Comparison of ENCODE assay signal across 9 mouse cellular contexts in the genomic region with DNA sequence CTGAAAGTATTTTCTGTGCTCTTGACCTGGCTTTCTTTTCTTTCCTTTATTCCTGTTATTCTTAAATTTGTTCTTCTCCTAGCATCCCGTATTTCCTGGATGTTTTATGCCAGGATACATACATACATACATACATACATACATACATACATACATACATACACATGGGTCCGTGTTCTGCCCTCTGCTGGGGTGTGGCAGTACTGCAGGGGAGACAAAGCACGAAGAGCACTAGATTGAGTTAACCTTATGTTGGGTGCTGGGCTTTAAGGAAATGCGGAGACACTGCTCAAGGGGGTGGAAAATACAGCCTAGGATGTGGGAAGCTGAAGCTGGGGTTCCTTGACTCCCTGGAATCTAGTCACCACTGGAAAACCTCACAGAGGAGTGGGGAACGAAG. TPM values are rescaled to one million over a fixed set of nuclear protein-coding genes. Genes with fewer than 3 reads are reported as not detected.
DNase-seq lines count a peak whose midpoint lies in the region; ATAC-seq and TF ChIP-seq lines count a peak whose summit lies in the region.
"Had no signal": no experiment of that assay in that cellular context is flagged by ENCODE, and none has a peak within 500 bp of the region (broad histone marks: within the 10 kb centered on the region; RNA-seq: fewer than 3 reads in every experiment).

No protein-coding gene starts in this region.

- no peak for TF ChIP-seq POLR2A in embryonic fibroblast, embryonic 13.5 days (IDR thresholded peaks at IDR 0.05; ENCODE audit: low read depth, low read length)
- TF ChIP-seq POLR2A in kidney, adult 2 months (IDR thresholded peaks at IDR 0.05; ENCODE audit: low read depth, low read length): no peak

- WGBS in kidney, adult 2 months: 52% methylated on average over 5 of the region's 5 CpGs
- WGBS in liver, embryonic 13.5 days (ENCODE audit: insufficient replicate concordance): 37% methylated on average over 5 of the region's 5 CpGs

- no peak overlapping the region for H3K4me3 ChIP-seq in embryonic fibroblast, embryonic 13.5 days (ENCODE audit: insufficient read depth, low read length)
- H3K4me3 ChIP-seq in kidney, adult 2 months (ENCODE audit: insufficient read depth, low read depth, low read length): no peak overlapping the region
- H3K4me3 ChIP-seq in liver, embryonic 13.5 days (replicated peaks): no peak overlapping the region
- H3K4me3 ChIP-seq: embryonic facial prominence, embryonic 12.5 days had no signal

- TF ChIP-seq CTCF in embryonic fibroblast, embryonic 13.5 days (IDR thresholded peaks at IDR 0.05; ENCODE audit: borderline replicate concordance, insufficient read depth, low read length): peak; percentile 76; the same call in 1 of the 2 replicates
- peak; percentile 73 for TF ChIP-seq CTCF in kidney, adult 2 months (conservative IDR thresholded peaks at IDR 0.05; ENCODE audit: insufficient read depth, insufficient read length, low read depth, low read length)

- peak; percentile 70 for DNase-seq in layer of hippocampus, adult 11-12 months (ENCODE audit: low spot score)
- DNase-seq in layer of hippocampus, postnatal 36 days: no peak
- DNase-seq in adrenal gland, postnatal 36 days: peak; percentile 69 to 70
- peak; percentile 48 for DNase-seq in kidney, adult 2 months
- DNase-seq in liver, embryonic 13.5 days: peak; percentile 62
- DNase-seq in retina, postnatal 7 days (ENCODE audit: low read depth, low spot score): peak; percentile 48
- DNase-seq in thymus, postnatal 4 days: peak; percentile 92

- H3K27ac ChIP-seq in embryonic fibroblast, embryonic 13.5 days (ENCODE audit: insufficient read depth, low read length): no peak overlapping the region
- no peak overlapping the region for H3K27ac ChIP-seq in kidney, adult 2 months (ENCODE audit: insufficient read depth, low read depth, low read length)
- H3K27ac ChIP-seq in liver, embryonic 13.5 days: no peak overlapping the region
- H3K27ac ChIP-seq: embryonic facial prominence, embryonic 12.5 days had no signal

- no peak for ATAC-seq in liver, embryonic 13.5 days (ENCODE audit: low read depth)

- H3K9me3 ChIP-seq in liver, embryonic 13.5 days (replicated peaks): no peaks in the 10 kb centered on the region
- H3K9me3 ChIP-seq: embryonic facial prominence, embryonic 12.5 days had no signal

- peaks cover 3% of the 10 kb centered on the region; the same call in 1 of the 2 replicates for H3K4me1 ChIP-seq in embryonic fibroblast, embryonic 13.5 days (ENCODE audit: control insufficient read depth, insufficient read depth, low read length)
- no peaks in the 10 kb centered on the region for H3K4me1 ChIP-seq in kidney, adult 2 months (ENCODE audit: control insufficient read depth, insufficient read depth, low read length)
- peaks cover 30% of the 10 kb centered on the region for H3K4me1 ChIP-seq in liver, embryonic 13.5 days (replicated peaks)
- H3K4me1 ChIP-seq: embryonic facial prominence, embryonic 12.5 days had no signal

- no peaks in the 10 kb centered on the region for H3K36me3 ChIP-seq in kidney, adult 2 months (ENCODE audit: control insufficient read depth, insufficient read depth, low read length)
- no peaks in the 10 kb centered on the region for H3K36me3 ChIP-seq in liver, embryonic 13.5 days
- H3K36me3 ChIP-seq: embryonic facial prominence, embryonic 12.5 days had no signal

- H3K4me2 ChIP-seq in liver, embryonic 13.5 days: no peak overlapping the region
- H3K4me2 ChIP-seq: embryonic facial prominence, embryonic 12.5 days had no signal

- H3K9ac ChIP-seq in liver, embryonic 13.5 days: no peak overlapping the region
- H3K9ac ChIP-seq: embryonic facial prominence, embryonic 12.5 days had no signal

- no peaks in the 10 kb centered on the region for H3K27me3 ChIP-seq in kidney, adult 2 months (replicated peaks; ENCODE audit: control insufficient read depth, insufficient read depth, low read length)
- no peaks in the 10 kb centered on the region for H3K27me3 ChIP-seq in liver, embryonic 13.5 days
- H3K27me3 ChIP-seq: embryonic facial prominence, embryonic 12.5 days had no signal

RNA-seq across cellular contexts. Expression of a gene that starts 8.1 kb away (rescaled TPM):
- 1 to 10 TPM; 4.8 to 5.6 TPM for total RNA-seq in layer of hippocampus, postnatal 36 days (2021)
- 10 to 100 TPM; 15.0 to 24.7 TPM for total RNA-seq in adrenal gland, postnatal 36 days (2021)
- 26.8 and 35.4 TPM in 2 replicates for polyA plus RNA-seq in embryonic fibroblast, embryonic 13.5 days (2011; ENCODE audit: insufficient read length, low read depth, missing spikeins)
- 4.2 and 6.8 TPM in 2 replicates for polyA plus RNA-seq in kidney, adult 2 months (2012; rRNA removed)
- polyA plus RNA-seq in liver, embryonic 13.5 days (2015; fragmentation: Nextera tagmentation; extraction: Ambion mirVana): 404 and 474 TPM in 2 replicates

RNA-seq across cellular contexts. Expression of a gene that starts 16.0 kb away (rescaled TPM):
- 10 to 100 TPM; 12.1 to 13.6 TPM for total RNA-seq in layer of hippocampus, postnatal 36 days (2021)
- 10 to 100 TPM; 11.2 to 12.4 TPM for total RNA-seq in adrenal gland, postnatal 36 days (2021)
- 11.2 and 14.8 TPM in 2 replicates for polyA plus RNA-seq in embryonic fibroblast, embryonic 13.5 days (2011; ENCODE audit: insufficient read length, low read depth, missing spikeins)
- polyA plus RNA-seq in kidney, adult 2 months (2012; rRNA removed): 26.6 and 35.1 TPM in 2 replicates
- polyA plus RNA-seq in liver, embryonic 13.5 days (2015; fragmentation: Nextera tagmentation; extraction: Ambion mirVana): 14.5 and 14.7 TPM in 2 replicates

RNA-seq across cellular contexts. Expression of a gene that starts 47.9 kb away (rescaled TPM):
- 10 to 100 TPM; 60.1 to 68.7 TPM for total RNA-seq in layer of hippocampus, postnatal 36 days (2021)
- total RNA-seq in adrenal gland, postnatal 36 days (2021): under 1 TPM in 1 of 2 experiments, not detected in 1; 0.46 TPM
- 1.0 TPM in 1 of 2 replicates, not detected in the other for polyA plus RNA-seq in embryonic fibroblast, embryonic 13.5 days (2011; ENCODE audit: insufficient read length, low read depth, missing spikeins)
- 0.68 and 1.2 TPM in 2 replicates for polyA plus RNA-seq in kidney, adult 2 months (2012; rRNA removed)
- 0.15 TPM in 1 of 2 replicates, not detected in the other for polyA plus RNA-seq in liver, embryonic 13.5 days (2015; fragmentation: Nextera tagmentation; extraction: Ambion mirVana)

Comparison
In these comparisons a context has a peak if more than half of its experiments do, and no peak if none do; other contexts are left out.
1. DNase-seq: peak in layer of hippocampus, adult 11-12 months (single experiment), adrenal gland, postnatal 36 days (2 of 2), kidney, adult 2 months (single experiment), liver, embryonic 13.5 days (single experiment), retina, postnatal 7 days (single experiment) and thymus, postnatal 4 days (single experiment); none in layer of hippocampus, postnatal 36 days (0 of 2).
2. RNA of a gene that starts 8.1 kb away (polyA plus RNA-seq): 404 to 474 TPM in liver, embryonic 13.5 days; 26.8 to 35.4 TPM in embryonic fibroblast, embryonic 13.5 days and 4.2 to 6.8 TPM in kidney, adult 2 months; every median in the first group is over 10 times any median in the second.